Mouse (Mus musculus) kidney, postnatal 0 days (tissue): ENCODE results near the gene Ctsd. TPM values are rescaled to one million over a fixed set of nuclear protein-coding genes. Genes with fewer than 3 reads are reported as not detected.
A peak's percentile ranks its signal among the peaks of the same experiment; 100 is the strongest.

Experiments used
- ATAC-seq: fragments of 200-750 bp; cut with Nextera tagmentation; replicated peaks from 2 replicates; pipeline ENCODE4 v1.8.0; 2017; ENCODE audit warnings: low read depth, moderate number of reproducible peaks, moderate TSS enrichment, moderate library complexity; ENCODE audit not compliant: low FRiP score
- DNase-seq: peaks from one replicate; pipeline ENCODE4 v3.0.0-alpha.2; 2016; ENCODE audit warnings: low spot score
- H3K27ac ChIP-seq: fragments of 300-500 bp; sonication (generic); 2 replicates; pipeline ENCODE4 v1.5.1; 2014; ENCODE audit warnings: mild to moderate bottlenecking
- H3K27me3 ChIP-seq: fragments of 300-500 bp; sonication (generic); 2 replicates; pipeline ENCODE4 v1.6.1; 2014; ENCODE audit warnings: low read length, mixed read lengths; ENCODE audit not compliant: insufficient read depth
- H3K36me3 ChIP-seq: fragments of 300-500 bp; sonication (generic); 2 replicates; pipeline ENCODE4 v1.6.1; 2014; ENCODE audit warnings: low read length, mixed read lengths; ENCODE audit not compliant: insufficient read depth
- H3K4me1 ChIP-seq: fragments of 300-500 bp; sonication (generic); replicated peaks from 2 replicates; pipeline ENCODE4 v1.6.1; 2014; ENCODE audit warnings: antibody characterized with exemption, low read length, mixed read lengths; ENCODE audit not compliant: insufficient read depth
- H3K4me2 ChIP-seq: fragments of 300-500 bp; sonication (generic); 2 replicates; pipeline ENCODE4 v1.6.1; 2014; ENCODE audit warnings: mild to moderate bottlenecking, low read length, moderate library complexity, mixed read lengths
- H3K4me3 ChIP-seq: fragments of 300-500 bp; sonication (generic); replicated peaks from 2 replicates; pipeline ENCODE4 v1.5.1; 2014; ENCODE audit warnings: low read depth, low read length
- H3K9ac ChIP-seq: fragments of 300-500 bp; sonication (generic); 2 replicates; pipeline ENCODE4 v1.6.1; 2014; ENCODE audit warnings: low read depth, low read length
- H3K9me3 ChIP-seq: fragments of 300-500 bp; sonication (generic); replicated peaks from 2 replicates; pipeline ENCODE4 v1.6.1; 2016; ENCODE audit warnings: low read length, inconsistent platforms, mixed read lengths
- CTCF ChIP-seq: IDR thresholded peaks from 2 replicates; pipeline ENCODE4 v1.5.1; 2016; ENCODE audit warnings: antibody characterized with exemption, low read depth, mild to moderate bottlenecking, moderate library complexity
- WGBS: fragments of 180-500 bp; shearing (Covaris S2); extraction: QIAGEN DNeasy Blood & Tissue Kit; methylation state at CpG from one replicate; pipeline ENCODE4 v1.1.7; 2014; 5-methylcytosine and 5-hydroxymethylcytosine counted together
- polyA plus RNA-seq: library from polyadenylated mRNA; unstranded; fragments of >200 nt; fragmentation: Nextera tagmentation; extraction: Ambion mirVana; gene quantifications from 2 replicates; pipeline ENCODE4 v1.2.1, GENCODE M21; 2015

The Ctsd gene
- polyA plus RNA-seq, 1 experiment from 2014 or later: 575 TPM

GRCm38 (mm10) chr7:142394261-142395190 is 6.7 kb upstream of the Ctsd start:
- no peak overlapping the region for H3K9ac ChIP-seq
- ATAC-seq (no peak), DNase-seq (no peak)
- no peaks in the 10 kb centered on the region for H3K27me3 ChIP-seq
- 60% methylated on average over 6 of the region's 6 CpGs for WGBS
- no peak overlapping the region for H3K4me2 ChIP-seq
- no peak overlapping the region for H3K4me3 ChIP-seq
- TF ChIP-seq CTCF: no peak
- H3K4me1 ChIP-seq: no peaks in the 10 kb centered on the region
- no peaks in the 10 kb centered on the region for H3K9me3 ChIP-seq
- peak overlapping the region; percentile 44; the same call in 1 of the 2 replicates for H3K27ac ChIP-seq
- H3K36me3 ChIP-seq: no peaks in the 10 kb centered on the region

- DNase-seq: no peak
- 0 out of 2 replicates have a peak, but pooled peaks have one; percentile 11 for ATAC-seq
- H3K27ac ChIP-seq: peak overlapping the region; percentile 44; the same call in 1 of the 2 replicates
- H3K36me3 ChIP-seq: no peaks in the 10 kb centered on the region
- H3K9me3 ChIP-seq: no peaks in the 10 kb centered on the region
- H3K4me3 ChIP-seq: no peak overlapping the region
- no peaks in the 10 kb centered on the region for H3K4me1 ChIP-seq
- no peak for TF ChIP-seq CTCF
- 13% methylated on average over 4 of the region's 4 CpGs for WGBS
- no peak overlapping the region for H3K4me2 ChIP-seq
- no peak overlapping the region for H3K9ac ChIP-seq
- H3K27me3 ChIP-seq: no peaks in the 10 kb centered on the region
Measured at GRCm38 (mm10) chr7:142393191-142393590, 5.4 kb upstream of the Ctsd start.

- no peak for ATAC-seq
- H3K4me1 ChIP-seq: peaks cover 5% of the 10 kb centered on the region
- H3K36me3 ChIP-seq: no peaks in the 10 kb centered on the region
- no peaks in the 10 kb centered on the region for H3K9me3 ChIP-seq
- H3K4me3 ChIP-seq: no peak overlapping the region
- no peak for TF ChIP-seq CTCF
- no peaks in the 10 kb centered on the region for H3K27me3 ChIP-seq
- no peak overlapping the region for H3K9ac ChIP-seq
- no peak overlapping the region for H3K4me2 ChIP-seq
- DNase-seq: no peak
- no peak overlapping the region for H3K27ac ChIP-seq
- WGBS: 61% methylated on average over 4 of the region's 4 CpGs
Measured at GRCm38 (mm10) chr7:142391609-142392008, 3.8 kb upstream of the Ctsd start.

GRCm38 (mm10) chr7:142391108-142391507 is 3.3 kb upstream of the Ctsd start:
- peaks cover 10% of the 10 kb centered on the region for H3K4me1 ChIP-seq
- WGBS: 61% methylated on average over 3 of the region's 3 CpGs
- no peak overlapping the region for H3K4me3 ChIP-seq
- no peaks in the 10 kb centered on the region for H3K9me3 ChIP-seq
- no peak overlapping the region for H3K9ac ChIP-seq
- H3K4me2 ChIP-seq: no peak overlapping the region
- no peaks in the 10 kb centered on the region for H3K27me3 ChIP-seq
- DNase-seq (no peak), ATAC-seq (no peak)
- no peak overlapping the region for H3K27ac ChIP-seq
- TF ChIP-seq CTCF: no peak
- no peaks in the 10 kb centered on the region for H3K36me3 ChIP-seq

DNA sequence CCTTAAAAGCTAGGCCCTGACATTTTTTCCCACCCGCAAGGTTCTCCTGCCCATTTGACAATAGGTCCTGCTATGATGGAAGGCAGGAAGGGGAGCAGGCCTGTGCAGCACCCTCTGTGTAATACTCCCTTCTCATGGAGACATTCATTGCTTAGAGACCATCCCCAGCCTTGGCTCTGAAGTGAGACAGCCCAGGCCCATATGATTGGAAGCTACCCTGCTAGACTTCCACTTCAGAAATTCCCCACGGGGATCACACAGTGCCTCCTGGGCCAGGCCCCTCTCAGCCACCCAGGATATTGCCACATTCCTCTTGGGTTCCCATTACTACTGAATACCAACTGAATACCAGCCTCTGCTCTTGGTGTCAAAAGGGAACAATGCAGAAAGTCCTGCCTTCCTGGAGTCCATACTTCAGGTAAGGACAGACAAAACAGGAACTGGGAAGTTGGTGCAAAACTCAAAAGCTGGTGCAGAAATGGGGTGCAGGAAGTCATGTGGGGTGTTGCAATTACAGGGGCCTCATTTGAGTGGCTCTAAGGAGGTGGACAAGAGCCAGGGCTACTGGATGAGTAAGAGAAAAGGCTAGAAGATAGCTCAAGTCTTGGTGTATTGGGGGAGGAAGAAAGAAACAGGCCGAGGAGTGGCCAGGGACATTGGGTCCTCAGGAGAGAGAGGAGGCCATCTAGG is 2.3 kb upstream of the Ctsd start:
- H3K27me3 ChIP-seq: no peaks in the 10 kb centered on the region
- H3K4me2 ChIP-seq: no peak overlapping the region
- H3K36me3 ChIP-seq: peaks cover 3% of the 10 kb centered on the region; the same call in 1 of the 2 replicates
- H3K4me1 ChIP-seq: peaks cover 16% of the 10 kb centered on the region
- H3K9me3 ChIP-seq: no peaks in the 10 kb centered on the region
- no peak overlapping the region for H3K9ac ChIP-seq
- no peak overlapping the region for H3K27ac ChIP-seq
- no peak overlapping the region for H3K4me3 ChIP-seq
- TF ChIP-seq CTCF: no peak
- no peak for DNase-seq
- ATAC-seq: no peak
- WGBS: 86% methylated on average over 3 of the region's 3 CpGs

GRCm38 (mm10) chr7:142388740-142389139 is 902 bp upstream of the Ctsd start:
- Histone ChIP-seq H3K4me1 (peaks cover 16% of the 10 kb centered on the region), H3K27me3 (no peaks in the 10 kb centered on the region), H3K4me2 (no peak overlapping the region), H3K9me3 (no peaks in the 10 kb centered on the region), H3K36me3 (peaks cover 12% of the 10 kb centered on the region), H3K27ac (peak overlapping the region; percentile 48; the same call in 1 of the 2 replicates), H3K9ac (no peak overlapping the region), H3K4me3 (no peak overlapping the region)
- no peak for TF ChIP-seq CTCF
- DNase-seq: no peak
- 95% methylated on average over 2 of the region's 2 CpGs for WGBS
- ATAC-seq: no peak
